Mouse (Mus musculus): ENCODE data around the gene Cd300a.

DNA sequence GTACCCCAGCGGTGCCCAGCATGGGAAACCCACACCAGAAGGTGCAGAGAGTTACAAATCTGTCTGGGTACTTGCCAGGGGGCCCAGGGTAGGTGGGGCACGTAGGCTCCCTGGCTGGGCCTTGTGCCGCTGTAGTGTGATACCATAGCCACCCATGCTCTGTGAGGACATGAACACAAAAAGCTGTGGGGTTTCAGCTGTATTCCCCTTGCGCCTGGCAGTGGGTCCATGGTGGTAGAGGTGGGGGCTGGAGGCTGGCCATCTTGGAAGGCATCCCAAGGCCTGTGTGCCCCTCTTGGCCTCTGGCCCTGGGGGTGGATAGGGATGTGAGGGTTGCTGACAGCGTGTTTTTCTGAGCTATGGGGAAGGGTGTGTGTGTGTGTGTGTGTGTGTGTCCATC, 23.8 kb upstream of the Cd300a start:
- TF ChIP-seq CTCF (conservative IDR thresholded peaks at IDR 0.05; ENCODE audit: insufficient read depth, insufficient read length, low read depth, low read length) (no peak), POLR2A (IDR thresholded peaks at IDR 0.05; ENCODE audit: low read depth, low read length) (no peak)
